Comparison of ENCODE assay signal across 7 mouse cellular contexts in genomic region chr16:97996616-97997382, GRCm38 (mm10). TPM values are rescaled to one million over a fixed set of nuclear protein-coding genes. Genes with fewer than 3 reads are reported as not detected.
DNase-seq lines count a peak whose midpoint lies in the region; ATAC-seq lines count a peak whose summit lies in the region.

Gene B230307C23Rik (plus strand): TSS chr16:97997315.

- H3K9ac ChIP-seq in embryonic facial prominence, embryonic 11.5 days (replicated peaks; ENCODE audit: low read length) = peak within 1 kb of the TSS; percentile 62
- H3K9ac ChIP-seq in midbrain, embryonic 13.5 days (replicated peaks) = peak within 1 kb of the TSS; percentile 64

- H3K4me2 ChIP-seq in embryonic facial prominence, embryonic 11.5 days (ENCODE audit: low read depth, low read length) = peak within 1 kb of the TSS; percentile 59
- peak within 1 kb of the TSS; percentile 85 for H3K4me2 ChIP-seq in midbrain, embryonic 13.5 days (replicated peaks)

- no peaks in the 10 kb centered on the region for H3K4me1 ChIP-seq in embryonic facial prominence, embryonic 11.5 days (ENCODE audit: control insufficient read depth, insufficient read depth, low read length)
- H3K4me1 ChIP-seq in limb, embryonic 10.5 days = peaks cover 13% of the 10 kb centered on the region; the same call in 1 of the 2 replicates
- peaks cover 14% of the 10 kb centered on the region for H3K4me1 ChIP-seq in midbrain, embryonic 13.5 days (replicated peaks)

- 1% methylated on average over 22 of the region's 22 CpGs for WGBS in embryonic facial prominence, embryonic 11.5 days
- 3% methylated on average over 22 of the region's 22 CpGs for WGBS in limb, embryonic 10.5 days
- WGBS in midbrain, embryonic 13.5 days = 1% methylated on average over 22 of the region's 22 CpGs

- H3K9me3 ChIP-seq in embryonic facial prominence, embryonic 11.5 days (replicated peaks; ENCODE audit: control insufficient read depth, low read length) = 0 out of 2 replicates have a peak, but pooled peaks cover 2% of the 10 kb centered on the region
- no peaks in the 10 kb centered on the region for H3K9me3 ChIP-seq in limb, embryonic 10.5 days (replicated peaks)
- peaks cover 5% of the 10 kb centered on the region; the same call in 1 of the 2 replicates for H3K9me3 ChIP-seq in midbrain, embryonic 13.5 days

- DNase-seq in adrenal gland, postnatal 14 days = peak; percentile 91
- peak; percentile 89 for DNase-seq in embryonic facial prominence, embryonic 11.5 days (ENCODE audit: low spot score)
- DNase-seq in kidney, adult 11 months = peak; percentile 92
- peak; percentile 85 for DNase-seq in limb, embryonic 10.5 days (ENCODE audit: low spot score)
- peak; percentile 81 for DNase-seq in spleen, adult 12 weeks (ENCODE audit: low spot score)

- peak within 1 kb of the TSS; percentile 35 for H3K27ac ChIP-seq in embryonic facial prominence, embryonic 11.5 days (replicated peaks; ENCODE audit: low read depth, low read length)
- H3K27ac ChIP-seq in limb, embryonic 10.5 days = peak within 1 kb of the TSS; percentile 79
- no peak within 1 kb of the TSS for H3K27ac ChIP-seq in midbrain, embryonic 13.5 days

- no peaks in the 10 kb centered on the region for H3K27me3 ChIP-seq in embryonic facial prominence, embryonic 11.5 days (ENCODE audit: control insufficient read depth, insufficient read depth, low read length)
- H3K27me3 ChIP-seq in limb, embryonic 10.5 days (ENCODE audit: low read depth, poor library complexity, severe bottlenecking) = no peaks in the 10 kb centered on the region
- no peaks in the 10 kb centered on the region for H3K27me3 ChIP-seq in midbrain, embryonic 13.5 days

- peak within 1 kb of the TSS; percentile 55 for H3K4me3 ChIP-seq in embryonic facial prominence, embryonic 11.5 days (ENCODE audit: low read depth, low read length)
- H3K4me3 ChIP-seq in limb, embryonic 10.5 days = peak within 1 kb of the TSS; percentile 61
- peak within 1 kb of the TSS; percentile 56 for H3K4me3 ChIP-seq in midbrain, embryonic 13.5 days (replicated peaks)

- H3K36me3 ChIP-seq in embryonic facial prominence, embryonic 11.5 days (replicated peaks; ENCODE audit: control insufficient read depth, insufficient read depth, low read depth, low read length) = no peaks in the 10 kb centered on the region
- peaks cover 18% of the 10 kb centered on the region for H3K36me3 ChIP-seq in limb, embryonic 10.5 days
- H3K36me3 ChIP-seq in midbrain, embryonic 13.5 days = peaks cover 7% of the 10 kb centered on the region; the same call in 1 of the 2 replicates

- ATAC-seq in embryonic facial prominence, embryonic 11.5 days (replicated peaks; ENCODE audit: insufficient number of reproducible peaks, low FRiP score, low TSS enrichment, low read depth) = peak; percentile 98
- ATAC-seq in granulocyte monocyte progenitor cell, adult 5-6 weeks (replicated peaks; ENCODE audit: poor library complexity, severe bottlenecking) = peak; percentile 93
- ATAC-seq in midbrain, embryonic 13.5 days = peak; percentile 99

RNA-seq across cellular contexts. Expression of gene B230307C23Rik, which starts in this region (rescaled TPM):
- total RNA-seq in adrenal gland, postnatal 14 days (2021) = 36.7 and 38.6 TPM in 2 replicates
- 23.4 and 29.2 TPM in 2 replicates for polyA plus RNA-seq in embryonic facial prominence, embryonic 11.5 days (2014; fragmentation: Nextera tagmentation; extraction: Ambion mirVana)
- total RNA-seq in granulocyte monocyte progenitor cell, adult 5-6 weeks (2014; fragmentation: Nextera tagmentation) = 39.0 and 72.4 TPM in 2 replicates
- total RNA-seq in granulocyte monocyte progenitor cell, adult 5-6 weeks (2017) = 28.9 and 68.4 TPM in 2 replicates
- 20.0 and 23.3 TPM in 2 replicates for polyA plus RNA-seq in limb, embryonic 10.5 days (2016; fragmentation: Nextera tagmentation; extraction: Ambion mirVana)
- 21.4 and 23.3 TPM in 2 replicates for polyA plus RNA-seq in midbrain, embryonic 13.5 days (2015; fragmentation: Nextera tagmentation; extraction: Ambion mirVana)
